Mouse (Mus musculus) limb, embryonic 12.5 days (tissue): ENCODE measurements at regions not wholly inside any gene's neighbourhood (a gene's known extent, or its start where the extent isn't known, plus 50 kb on each side); places are given as distances from the start of the nearest gene placed in this dataset.

Experiments
- ATAC-seq: fragments of 200-750 bp; cut with Nextera tagmentation; 2 replicates; pipeline ENCODE4 v1.8.0; 2017; ENCODE audit warnings: low read depth, moderate TSS enrichment; ENCODE audit not compliant: insufficient number of reproducible peaks, insufficient read depth, low FRiP score, low TSS enrichment
- H3K27ac ChIP-seq: fragments of 300-500 bp; sonication (generic); 2 replicates; pipeline ENCODE4 v1.5.1; 2016; ENCODE audit warnings: mild to moderate bottlenecking, moderate library complexity
- H3K27me3 ChIP-seq: fragments of 300-500 bp; sonication (generic); 2 replicates; pipeline ENCODE4 v1.6.1; 2016; ENCODE audit warnings: mild to moderate bottlenecking, moderate library complexity
- H3K36me3 ChIP-seq: fragments of 300-500 bp; sonication (generic); 2 replicates; pipeline ENCODE4 v1.6.1; 2016; ENCODE audit warnings: mild to moderate bottlenecking, moderate library complexity
- H3K4me1 ChIP-seq: fragments of 300-500 bp; sonication (generic); replicated peaks from 2 replicates; pipeline ENCODE4 v1.6.1; 2016
- H3K4me2 ChIP-seq: fragments of 300-500 bp; sonication (generic); 2 replicates; pipeline ENCODE4 v1.6.1; 2016; ENCODE audit warnings: mild to moderate bottlenecking, moderate library complexity
- H3K4me3 ChIP-seq: fragments of 300-500 bp; sonication (generic); replicated peaks from 2 replicates; pipeline ENCODE4 v1.5.1; 2016; ENCODE audit warnings: mild to moderate bottlenecking
- H3K9ac ChIP-seq: fragments of 300-500 bp; sonication (generic); replicated peaks from 2 replicates; pipeline ENCODE4 v1.6.1; 2016; ENCODE audit warnings: mild to moderate bottlenecking, moderate library complexity
- H3K9me3 ChIP-seq: fragments of 300-500 bp; sonication (generic); 2 replicates; pipeline ENCODE4 v1.6.1; 2016; ENCODE audit warnings: mild to moderate bottlenecking, moderate library complexity
- WGBS: fragments of 180-500 bp; shearing (Covaris S2); methylation state at CpG from one replicate; pipeline ENCODE4 v1.1.7; 2016; 5-methylcytosine and 5-hydroxymethylcytosine counted together

DNA sequence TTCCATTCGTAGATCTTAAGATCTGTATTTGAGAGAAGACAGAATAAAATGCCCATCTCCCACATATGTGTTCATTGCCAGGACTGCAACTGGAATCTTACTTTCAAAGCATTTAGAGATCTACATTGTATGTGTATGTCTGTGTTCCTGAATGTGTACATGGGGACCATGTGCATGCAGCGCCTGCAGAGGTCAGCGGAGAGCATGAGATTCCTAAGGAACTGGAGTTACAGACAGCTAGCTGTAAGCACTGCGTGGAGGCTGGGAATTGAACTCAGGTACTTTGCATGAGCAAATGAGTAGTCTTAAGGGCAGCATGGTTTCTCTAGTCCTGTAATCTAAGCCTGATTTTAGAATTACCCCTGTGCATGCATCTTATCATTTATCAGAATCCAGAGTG, 685.5 kb upstream of the Tenm3 start:
- no peak overlapping the region for H3K4me3 ChIP-seq
- no peak overlapping the region for H3K27ac ChIP-seq
- no peaks in the 10 kb centered on the region for H3K9me3 ChIP-seq
- no peaks in the 10 kb centered on the region for H3K4me1 ChIP-seq
- no peak overlapping the region for H3K9ac ChIP-seq
- no peaks in the 10 kb centered on the region for H3K27me3 ChIP-seq
- 80% methylated on average over 4 of the region's 4 CpGs for WGBS
- no peaks in the 10 kb centered on the region for H3K36me3 ChIP-seq
- ATAC-seq = no peak
- H3K4me2 ChIP-seq = no peak overlapping the region

DNA sequence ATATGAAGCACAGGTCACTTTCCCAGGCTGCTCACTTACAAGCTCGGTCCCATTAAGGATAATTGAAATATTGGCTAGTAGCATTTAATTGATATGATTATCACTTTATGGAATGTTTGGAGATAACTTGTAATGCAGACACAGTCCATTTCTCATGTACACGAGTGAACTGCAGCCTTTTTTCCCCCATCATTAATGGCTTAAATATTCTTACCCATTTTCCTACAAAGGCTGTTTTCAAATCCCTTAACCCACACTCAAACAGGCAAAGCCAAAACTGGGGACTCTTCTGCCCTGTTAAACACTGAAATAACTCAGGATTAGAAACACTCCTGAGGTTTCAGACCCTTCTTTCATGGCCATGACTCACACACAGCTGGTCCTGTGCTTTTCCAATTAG, 649.2 kb upstream of the Tenm3 start:
- WGBS = 58% methylated on average over 2 of the region's 2 CpGs
- Histone ChIP-seq H3K27me3 (no peaks in the 10 kb centered on the region), H3K4me2 (no peak overlapping the region), H3K27ac (no peak overlapping the region), H3K36me3 (no peaks in the 10 kb centered on the region), H3K4me3 (no peak overlapping the region), H3K9ac (no peak overlapping the region), H3K9me3 (no peaks in the 10 kb centered on the region), H3K4me1 (0 out of 2 replicates have a peak, but pooled peaks cover 4% of the 10 kb centered on the region)
- ATAC-seq = no peak

DNA sequence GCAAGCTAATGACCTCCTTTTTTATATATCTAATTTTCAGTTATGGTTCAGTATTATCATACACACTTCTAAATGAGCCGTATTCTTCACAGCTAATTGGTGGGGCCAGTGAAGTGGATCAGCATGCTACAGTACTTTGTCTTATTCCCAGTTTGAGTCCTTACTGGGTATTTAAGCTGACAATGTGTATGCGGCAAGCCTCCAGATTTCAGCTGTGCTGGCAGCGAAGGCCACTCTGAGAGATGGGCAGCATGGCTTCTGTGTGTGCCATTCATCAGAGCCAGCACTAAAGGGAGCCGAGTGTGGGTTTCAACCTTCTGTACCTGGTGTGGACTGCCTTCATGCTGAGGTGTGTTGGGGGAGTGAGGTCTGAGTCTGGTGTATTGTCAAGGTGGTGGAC, 641.5 kb upstream of the Tenm3 start:
- H3K9me3 ChIP-seq = no peaks in the 10 kb centered on the region
- no peaks in the 10 kb centered on the region for H3K36me3 ChIP-seq
- no peaks in the 10 kb centered on the region for H3K27me3 ChIP-seq
- 84% methylated on average over 4 of the region's 4 CpGs for WGBS
- no peak overlapping the region for H3K4me3 ChIP-seq
- H3K4me2 ChIP-seq = no peak overlapping the region
- H3K4me1 ChIP-seq = no peaks in the 10 kb centered on the region
- no peak overlapping the region for H3K27ac ChIP-seq
- no peak overlapping the region for H3K9ac ChIP-seq
- no peak for ATAC-seq

GRCm38 (mm10) chr8:49481476-49481992, 637.8 kb upstream of the Tenm3 start:
- Histone ChIP-seq H3K9ac (no peak overlapping the region), H3K27me3 (no peaks in the 10 kb centered on the region), H3K4me1 (no peaks in the 10 kb centered on the region), H3K9me3 (no peaks in the 10 kb centered on the region), H3K4me3 (no peak overlapping the region), H3K36me3 (no peaks in the 10 kb centered on the region), H3K27ac (no peak overlapping the region), H3K4me2 (no peak overlapping the region)
- WGBS = 64% methylated on average over 6 of the region's 6 CpGs
- no peak for ATAC-seq

DNA sequence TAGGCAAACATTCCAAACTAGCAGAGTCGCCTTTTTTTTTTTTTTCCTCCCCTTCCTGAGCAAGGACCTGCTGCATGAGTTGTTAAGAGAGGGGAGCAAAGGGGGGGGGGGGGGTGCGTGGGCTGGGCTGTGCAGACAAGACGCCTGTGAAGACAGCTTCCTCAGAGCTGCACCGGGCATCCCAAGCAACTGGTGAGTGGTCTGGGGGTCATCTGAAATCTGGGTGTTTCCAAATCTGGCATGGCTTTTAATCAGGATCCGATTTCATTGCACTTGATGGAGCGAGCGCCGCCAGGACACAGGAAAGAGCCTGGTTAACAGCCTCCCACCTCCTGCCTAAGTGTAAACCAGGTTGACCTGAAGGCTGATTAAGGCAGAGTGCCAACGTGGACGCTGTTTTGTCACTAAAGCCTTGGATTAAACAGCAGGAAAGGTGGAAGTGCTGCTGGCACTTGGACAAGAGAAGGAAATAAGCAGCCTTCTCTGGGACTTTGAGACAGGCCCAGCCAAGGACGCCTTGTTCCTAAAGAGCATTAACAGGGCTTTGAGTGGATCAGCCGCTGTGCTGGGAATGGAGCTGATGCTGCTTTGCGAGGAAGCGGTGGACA, 622.3 kb upstream of the Tenm3 start:
- ATAC-seq = peak; percentile 30; the same call in 1 of the 2 replicates
- peaks cover 24% of the 10 kb centered on the region for H3K4me1 ChIP-seq
- 0 out of 2 replicates have a peak overlapping the region, but pooled peaks have one; percentile 23 for H3K9ac ChIP-seq
- H3K9me3 ChIP-seq = no peaks in the 10 kb centered on the region
- H3K27ac ChIP-seq = peak overlapping the region; percentile 62
- no peaks in the 10 kb centered on the region for H3K36me3 ChIP-seq
- peak overlapping the region; percentile 24 for H3K4me3 ChIP-seq
- no peaks in the 10 kb centered on the region for H3K27me3 ChIP-seq
- WGBS = 20% methylated on average over 14 of the region's 14 CpGs
- peak overlapping the region; percentile 53 for H3K4me2 ChIP-seq

DNA sequence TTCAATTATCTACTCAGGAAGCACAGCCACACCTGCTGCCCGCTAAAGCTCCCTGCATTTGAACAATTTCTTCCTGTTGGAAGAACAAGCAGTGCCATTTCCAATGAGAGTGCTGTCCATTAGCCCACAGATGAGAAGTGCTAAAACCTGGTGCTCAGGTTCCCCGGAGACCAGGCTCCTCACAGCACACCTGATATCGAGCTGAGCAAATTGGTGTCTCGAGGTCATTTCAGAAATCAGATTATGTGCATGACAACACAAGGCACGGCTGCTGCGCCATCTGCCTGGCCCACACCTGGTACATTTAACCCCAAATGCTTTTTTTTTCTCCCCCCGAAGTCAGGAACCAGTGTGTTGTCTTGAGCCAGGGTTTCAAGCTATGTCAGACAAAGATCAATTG, 621.3 kb upstream of the Tenm3 start:
- H3K36me3 ChIP-seq = no peaks in the 10 kb centered on the region
- no peak overlapping the region for H3K4me3 ChIP-seq
- H3K9me3 ChIP-seq = no peaks in the 10 kb centered on the region
- H3K27me3 ChIP-seq = no peaks in the 10 kb centered on the region
- H3K4me1 ChIP-seq = peaks cover 24% of the 10 kb centered on the region
- H3K9ac ChIP-seq = no peak overlapping the region
- ATAC-seq = no peak
- no peak overlapping the region for H3K4me2 ChIP-seq
- 56% methylated on average over 7 of the region's 7 CpGs for WGBS
- no peak overlapping the region for H3K27ac ChIP-seq

DNA sequence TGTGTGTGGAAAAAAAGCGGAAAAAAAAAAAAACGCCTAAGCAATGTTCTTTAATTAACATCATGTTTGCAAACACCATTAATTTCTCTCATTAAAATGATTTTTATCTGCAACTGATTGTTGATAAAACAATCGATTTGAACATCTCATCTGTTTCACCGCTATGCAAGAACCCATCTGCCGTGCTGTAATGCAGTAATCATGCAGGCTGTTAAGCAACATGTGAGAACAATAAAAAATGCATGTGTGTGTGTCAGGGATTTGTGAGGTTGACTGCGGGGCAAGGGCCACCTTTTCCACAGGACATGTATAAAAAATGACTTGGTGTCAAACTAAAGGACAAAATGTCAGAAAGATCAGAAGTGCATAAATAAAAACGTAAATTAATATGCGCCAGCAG, 618.9 kb upstream of the Tenm3 start:
- Histone ChIP-seq H3K9me3 (no peaks in the 10 kb centered on the region), H3K27ac (no peak overlapping the region), H3K4me3 (no peak overlapping the region), H3K27me3 (no peaks in the 10 kb centered on the region), H3K9ac (no peak overlapping the region), H3K4me2 (no peak overlapping the region), H3K36me3 (no peaks in the 10 kb centered on the region), H3K4me1 (peaks cover 24% of the 10 kb centered on the region)
- 30% methylated on average over 8 of the region's 8 CpGs for WGBS
- ATAC-seq = no peak

DNA sequence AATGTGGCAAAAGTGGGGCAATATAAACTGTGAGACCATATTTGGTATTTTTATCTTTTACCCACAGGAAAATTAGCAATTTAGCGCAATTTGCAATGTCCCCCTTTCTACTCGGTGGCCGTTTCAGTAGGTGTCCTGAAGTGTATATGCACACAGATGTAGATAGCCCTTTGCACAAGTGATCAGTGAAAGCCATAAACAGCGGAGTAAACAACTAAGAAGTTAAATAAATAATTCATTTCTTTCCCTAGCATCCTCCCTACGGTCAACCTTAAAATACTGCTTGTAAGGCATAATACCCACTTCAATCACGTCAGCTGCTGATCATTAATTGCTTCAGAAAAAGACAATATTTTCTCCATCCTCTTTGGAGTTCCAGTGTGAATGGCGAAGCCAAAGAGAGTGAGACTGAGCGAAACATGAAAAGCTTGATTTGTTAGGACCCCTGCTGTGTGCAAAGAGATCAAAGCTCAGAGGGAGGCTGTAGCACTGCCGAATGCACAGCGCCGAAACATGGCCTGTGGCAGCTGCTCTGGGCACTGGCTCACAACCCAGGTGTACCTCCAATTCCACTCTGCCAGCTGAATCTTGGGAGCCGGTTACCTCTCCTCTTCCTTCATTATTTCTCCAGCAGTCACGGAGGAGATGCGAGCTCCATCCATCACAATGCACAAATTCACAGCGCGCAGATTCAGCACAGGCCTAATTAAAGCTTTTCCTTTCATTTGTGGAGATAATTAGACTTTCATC, 618.1 kb upstream of the Tenm3 start:
- H3K27ac ChIP-seq = no peak overlapping the region
- H3K4me2 ChIP-seq = peak overlapping the region; percentile 48
- peak; percentile 71; the same call in 1 of the 2 replicates for ATAC-seq
- no peaks in the 10 kb centered on the region for H3K9me3 ChIP-seq
- H3K4me1 ChIP-seq = peaks cover 24% of the 10 kb centered on the region
- no peaks in the 10 kb centered on the region for H3K36me3 ChIP-seq
- H3K27me3 ChIP-seq = no peaks in the 10 kb centered on the region
- no peak overlapping the region for H3K9ac ChIP-seq
- no peak overlapping the region; the same call in 1 of the 2 replicates for H3K4me3 ChIP-seq
- 18% methylated on average over 16 of the region's 16 CpGs for WGBS

- ATAC-seq = no peak
- Histone ChIP-seq H3K4me3 (no peak overlapping the region), H3K36me3 (no peaks in the 10 kb centered on the region), H3K9ac (no peak overlapping the region), H3K27ac (no peak overlapping the region), H3K9me3 (no peaks in the 10 kb centered on the region), H3K4me1 (peaks cover 9% of the 10 kb centered on the region; the same call in 1 of the 2 replicates), H3K4me2 (no peak overlapping the region), H3K27me3 (no peaks in the 10 kb centered on the region)
- 50% methylated on average over 5 of the region's 5 CpGs for WGBS
These were observed 601.7 kb upstream of the Tenm3 start for GRCm38 (mm10) chr8:49445444-49445843.

- Histone ChIP-seq H3K9ac (no peak overlapping the region), H3K36me3 (no peaks in the 10 kb centered on the region), H3K4me1 (0 out of 2 replicates have a peak, but pooled peaks cover 9% of the 10 kb centered on the region), H3K4me3 (no peak overlapping the region), H3K4me2 (no peak overlapping the region), H3K27me3 (no peaks in the 10 kb centered on the region), H3K27ac (no peak overlapping the region), H3K9me3 (no peaks in the 10 kb centered on the region)
- ATAC-seq = no peak
These were observed 597.5 kb upstream of the Tenm3 start for GRCm38 (mm10) chr8:49441270-49441669.

GRCm38 (mm10) chr8:49396519-49396918, 552.8 kb upstream of the Tenm3 start:
- H3K36me3 ChIP-seq = no peaks in the 10 kb centered on the region
- no peak overlapping the region for H3K4me2 ChIP-seq
- H3K4me1 ChIP-seq = no peaks in the 10 kb centered on the region
- H3K4me3 ChIP-seq = no peak overlapping the region
- ATAC-seq = no peak
- H3K27me3 ChIP-seq = no peaks in the 10 kb centered on the region
- WGBS = 78% methylated on average over 4 of the region's 4 CpGs
- H3K27ac ChIP-seq = no peak overlapping the region
- H3K9ac ChIP-seq = no peak overlapping the region
- H3K9me3 ChIP-seq = no peaks in the 10 kb centered on the region
